Mouse (Mus musculus) stomach, postnatal 0 days (tissue): ENCODE results near the gene Ang6.
A peak's percentile ranks its signal among the peaks of the same experiment; 100 is the strongest.

Experiments
- CTCF ChIP-seq: IDR thresholded peaks from 2 replicates; pipeline ENCODE4 v1.5.1; 2016; ENCODE audit warnings: antibody characterized with exemption, low read depth, mild to moderate bottlenecking, moderate library complexity
- EP300 ChIP-seq: optimal IDR thresholded peaks from 2 replicates; pipeline ENCODE3; 2016; ENCODE audit warnings: antibody characterized with exemption

DNA sequence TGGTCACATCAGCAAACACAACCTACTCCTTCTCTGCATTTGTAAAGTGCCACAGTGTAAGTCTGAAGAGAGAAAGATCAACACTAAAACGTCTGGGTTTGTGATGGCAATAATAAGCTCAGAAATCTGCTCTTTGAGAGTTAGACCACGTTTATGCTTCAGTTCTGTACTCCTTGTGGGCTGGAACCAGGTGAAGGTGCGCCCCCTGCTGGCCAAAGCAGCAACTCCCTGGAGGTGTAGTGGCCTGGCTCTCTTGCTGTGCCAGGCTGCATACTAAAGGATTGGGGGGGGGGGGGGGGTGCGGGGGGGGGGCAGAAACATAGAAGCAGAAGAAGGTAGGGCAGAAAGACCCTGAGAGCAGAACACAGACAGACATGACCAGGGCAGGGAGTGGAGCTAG is 18.2 kb downstream of the Ang6 start:
- no peak for TF ChIP-seq EP300
- TF ChIP-seq CTCF = peak; percentile 76
